1 mouse cellular context compared by ENCODE assay signal in genomic region chr7:45571966-45572365, GRCm38 (mm10).
TF ChIP-seq lines count a peak whose summit lies in the region.

No protein-coding gene starts in this region.

TF ChIP-seq in MEL, 35 proteins besides CTCF, POLR2A, EP300 and RAD21:
- TF ChIP-seq ETS1 (IDR thresholded peaks at IDR 0.05; ENCODE audit: low read depth, low read length): peak; percentile 61; the same call in 1 of the 2 replicates
- peak; percentile 77 for TF ChIP-seq CHD2 (IDR thresholded peaks at IDR 0.05; ENCODE audit: low read length)
- TF ChIP-seq ELF1 (IDR thresholded peaks at IDR 0.05; ENCODE audit: low read depth, low read length): peak; percentile 75
- TF ChIP-seq MAZ (IDR thresholded peaks at IDR 0.05; ENCODE audit: low read depth, low read length): peak; percentile 85; the same call in 1 of the 2 replicates
- peak; percentile 56; the same call in 1 of the 2 replicates for TF ChIP-seq SIN3A (IDR thresholded peaks at IDR 0.05; ENCODE audit: low read length)
- TF ChIP-seq TCF12 (IDR thresholded peaks at IDR 0.05; ENCODE audit: low read depth, low read length): 0 out of 2 replicates have a peak, but pooled peaks have one; percentile 37
- peak; percentile 7; the same call in 1 of the 2 replicates for TF ChIP-seq GATA1 (IDR thresholded peaks at IDR 0.05; ENCODE audit: low read depth, low read length)
- TF ChIP-seq GABPA (IDR thresholded peaks at IDR 0.05; ENCODE audit: low read depth, low read length): no peak
- peak; percentile 69 for TF ChIP-seq HCFC1 (IDR thresholded peaks at IDR 0.05; ENCODE audit: low read depth, low read length)
- TF ChIP-seq JUND (IDR thresholded peaks at IDR 0.05; ENCODE audit: low read depth, low read length): peak; percentile 31; the same call in 1 of the 2 replicates
- TF ChIP-seq NELFE (IDR thresholded peaks at IDR 0.05; ENCODE audit: low read depth, low read length): no peak
TF ChIP-seq in MEL: peak in this region for 9.
